Mouse (Mus musculus) small intestine, adult 2 months (tissue): ENCODE measurements around the gene Sox4. TPM values are rescaled to one million over a fixed set of nuclear protein-coding genes. Genes with fewer than 3 reads are reported as not detected.

Source experiments
- H3K27ac ChIP-seq: fragments of 200-500 bp; 2 replicates; pipeline ENCODE4 v1.5.1; 2012; ENCODE audit warnings: low read depth, low read length, control low read depth, inconsistent platforms; ENCODE audit not compliant: insufficient read depth
- H3K27me3 ChIP-seq: fragments of 200-500 bp; 2 replicates; pipeline ENCODE4 v1.6.1; 2012; ENCODE audit warnings: mild to moderate bottlenecking, moderate library complexity, low read length, inconsistent platforms; ENCODE audit not compliant: control insufficient read depth, insufficient read depth
- H3K36me3 ChIP-seq: fragments of 200-500 bp; 2 replicates; pipeline ENCODE4 v1.6.1; 2012; ENCODE audit warnings: mild to moderate bottlenecking, low read length, control low read depth, inconsistent platforms; ENCODE audit not compliant: control insufficient read depth, insufficient read depth
- H3K4me1 ChIP-seq: fragments of 200-500 bp; 2 replicates; pipeline ENCODE4 v1.6.1; 2012; ENCODE audit warnings: low read length, inconsistent platforms, mixed read lengths; ENCODE audit not compliant: control insufficient read depth, insufficient read depth, insufficient read length
- H3K4me3 ChIP-seq: fragments of 200-500 bp; 2 replicates; pipeline ENCODE4 v1.5.1; 2012; ENCODE audit warnings: low read depth, mild to moderate bottlenecking, control low read depth, inconsistent platforms, low read length, moderate library complexity
- CTCF ChIP-seq: fragments of 200-500 bp; IDR thresholded peaks from 2 replicates; pipeline ENCODE4 v1.5.1; 2012; ENCODE audit warnings: low read depth, mild to moderate bottlenecking, control low read depth, inconsistent platforms, low read length, moderate library complexity, mixed read lengths; ENCODE audit not compliant: insufficient replicate concordance, insufficient read length; ENCODE audit errors: extremely low read depth
- POLR2A ChIP-seq: fragments of 200-500 bp; IDR thresholded peaks from 2 replicates; pipeline ENCODE4 v1.6.1; 2012; ENCODE audit warnings: low read depth, mild to moderate bottlenecking, control low read depth, inconsistent platforms, low read length, moderate library complexity
- WGBS: fragments of 180-500 bp; shearing (Covaris S2); methylation state at CpG from one replicate; pipeline ENCODE4 v1.1.7; 2018; 5-methylcytosine and 5-hydroxymethylcytosine counted together
- polyA plus RNA-seq: library from polyadenylated mRNA; depleted of rRNA; stranded (reverse); fragments of >200 nt; gene quantifications from 2 replicates; pipeline ENCODE4 v1.2.3, GENCODE M21; 2012

The Sox4 gene
- polyA plus RNA-seq, 1 experiment: 20.5 TPM

- peak overlapping the region; percentile 90 for H3K4me3 ChIP-seq
- H3K4me1 ChIP-seq: peaks cover 12% of the 10 kb centered on the region
- no peak overlapping the region for H3K27ac ChIP-seq
- H3K36me3 ChIP-seq: no peaks in the 10 kb centered on the region; the same call in 1 of the 2 replicates
- 1% methylated on average over 32 of the region's 32 CpGs for WGBS
- peaks cover 3% of the 10 kb centered on the region; the same call in 1 of the 2 replicates for H3K27me3 ChIP-seq
- TF ChIP-seq CTCF (no peak), POLR2A (no peak)
Measured at GRCm38 (mm10) chr13:28950623-28951491, 2.7 kb downstream of the Sox4 start.

DNA sequence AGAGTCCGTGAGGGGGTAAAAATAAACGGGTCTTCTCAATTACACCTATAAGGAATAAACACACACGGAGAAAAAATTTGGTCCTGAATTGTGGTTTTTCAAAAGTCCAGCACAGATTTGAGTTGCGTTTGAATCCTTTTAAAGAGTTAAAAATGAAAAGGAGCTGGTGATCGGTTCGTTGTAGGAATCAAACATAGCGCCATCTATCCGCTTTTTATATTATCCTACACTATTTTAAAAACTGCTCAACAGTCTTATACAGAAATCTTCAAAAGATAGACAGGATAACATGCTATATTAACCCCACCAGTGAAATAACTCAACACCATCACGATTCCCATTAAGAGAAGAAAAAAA, 3.3 kb downstream of the Sox4 start:
- peaks cover 3% of the 10 kb centered on the region; the same call in 1 of the 2 replicates for H3K27me3 ChIP-seq
- H3K4me1 ChIP-seq: peaks cover 12% of the 10 kb centered on the region
- H3K4me3 ChIP-seq: peak overlapping the region; percentile 90
- no peak for TF ChIP-seq POLR2A
- TF ChIP-seq CTCF: no peak
- WGBS: under 1% methylated on average over 9 of the region's 9 CpGs
- H3K27ac ChIP-seq: no peak overlapping the region
- H3K36me3 ChIP-seq: no peaks in the 10 kb centered on the region; the same call in 1 of the 2 replicates

DNA sequence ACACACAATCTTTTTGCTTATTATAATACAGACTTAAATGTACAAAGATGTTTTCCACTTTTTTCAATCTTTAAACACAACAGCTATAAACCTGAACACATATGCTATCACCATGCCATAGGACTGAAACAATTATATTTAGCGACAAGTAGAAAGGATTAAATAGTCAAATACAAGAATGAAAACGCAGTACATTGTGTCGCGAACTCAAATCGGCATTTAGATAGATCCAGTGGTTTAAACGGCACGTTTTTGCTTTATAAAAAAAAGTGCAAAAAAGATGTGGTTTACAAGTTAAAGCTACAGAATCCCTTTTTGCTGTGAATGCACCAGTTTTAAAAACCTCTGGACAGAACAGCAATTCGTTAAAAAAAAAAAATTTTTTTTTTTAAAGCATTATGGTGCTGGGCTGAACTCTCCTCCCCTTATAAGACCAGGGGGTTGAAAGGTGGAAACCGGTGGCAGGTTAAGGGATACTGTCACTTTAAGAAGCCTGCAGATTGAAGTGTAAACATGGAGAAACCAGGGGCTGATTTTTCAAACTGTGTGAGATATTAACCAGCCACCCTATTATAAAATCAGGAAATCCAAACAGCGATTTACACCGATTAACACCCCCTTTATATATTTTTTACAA, 4.1 kb downstream of the Sox4 start:
- Histone ChIP-seq H3K27ac (no peak overlapping the region), H3K27me3 (peaks cover 3% of the 10 kb centered on the region; the same call in 1 of the 2 replicates), H3K4me1 (peaks cover 12% of the 10 kb centered on the region), H3K4me3 (no peak overlapping the region), H3K36me3 (no peaks in the 10 kb centered on the region; the same call in 1 of the 2 replicates)
- no peak for TF ChIP-seq CTCF
- no peak for TF ChIP-seq POLR2A
- 3% methylated on average over 11 of the region's 11 CpGs for WGBS

DNA sequence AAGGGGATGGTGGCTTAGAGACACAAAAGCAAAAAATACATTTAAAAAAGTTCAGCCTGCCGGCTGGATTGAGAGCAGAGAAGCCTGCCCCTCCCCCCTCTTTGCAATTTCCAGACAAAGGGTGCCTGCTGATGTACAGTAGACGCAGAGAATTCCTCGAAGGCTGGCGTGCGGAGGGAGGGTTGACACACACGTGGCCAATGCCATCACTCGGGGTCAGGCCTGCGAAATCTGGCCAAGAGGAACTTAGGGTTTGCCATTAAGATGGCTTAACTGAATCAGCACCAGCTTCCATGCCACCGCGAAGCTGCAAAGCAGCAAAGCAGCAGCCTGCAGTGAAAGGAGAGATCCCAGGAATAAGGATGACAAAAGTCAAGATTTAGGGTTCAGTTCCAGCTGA, 5.0 kb downstream of the Sox4 start:
- Histone ChIP-seq H3K36me3 (no peaks in the 10 kb centered on the region; the same call in 1 of the 2 replicates), H3K4me3 (peak overlapping the region; percentile 22; the same call in 1 of the 2 replicates), H3K27me3 (peaks cover 3% of the 10 kb centered on the region; the same call in 1 of the 2 replicates), H3K27ac (peak overlapping the region; percentile 3; the same call in 1 of the 2 replicates), H3K4me1 (peaks cover 12% of the 10 kb centered on the region)
- whole genome bisulfite sequencing: 8% methylated on average over 10 of the region's 10 CpGs
- TF ChIP-seq POLR2A (no peak), CTCF (no peak)

GRCm38 (mm10) chr13:28947740-28948441, 5.6 kb downstream of the Sox4 start:
- no peak overlapping the region for H3K27ac ChIP-seq

GRCm38 (mm10) chr13:28946565-28947135, 6.9 kb downstream of the Sox4 start:
- Histone ChIP-seq H3K36me3 (no peaks in the 10 kb centered on the region; the same call in 1 of the 2 replicates), H3K4me3 (no peak overlapping the region), H3K4me1 (peaks cover 11% of the 10 kb centered on the region), H3K27ac (no peak overlapping the region), H3K27me3 (peaks cover 3% of the 10 kb centered on the region; the same call in 1 of the 2 replicates)
- WGBS: 59% methylated on average over 8 of the region's 8 CpGs
- TF ChIP-seq CTCF (no peak), POLR2A (no peak)

More at GRCm38 (mm10) chr13:28947740-28948441, 5.6 kb downstream of the Sox4 start:
- peaks cover 3% of the 10 kb centered on the region; the same call in 1 of the 2 replicates for H3K27me3 ChIP-seq
- no peaks in the 10 kb centered on the region; the same call in 1 of the 2 replicates for H3K36me3 ChIP-seq
- TF ChIP-seq CTCF (no peak), POLR2A (no peak)
- no peak overlapping the region for H3K4me3 ChIP-seq
- peaks cover 12% of the 10 kb centered on the region for H3K4me1 ChIP-seq
- 37% methylated on average over 7 of the region's 7 CpGs for WGBS
